Mouse (Mus musculus) megakaryocyte-erythroid progenitor cell, adult 5-6 weeks (primary cell): Measurements from ENCODE around the gene Cldn19. TPM values are rescaled to one million over a fixed set of nuclear protein-coding genes. Genes with fewer than 3 reads are reported as not detected.

ENCODE experiments used
- ATAC-seq: replicated peaks from 2 replicates; pipeline ENCODE4 v1.8.0; 2016; ENCODE audit warnings: mild to moderate bottlenecking, inconsistent platforms; ENCODE audit not compliant: severe bottlenecking, poor library complexity, low FRiP score, low TSS enrichment
- total RNA-seq, 2 experiments: library from RNA; stranded (forward) in 1 of 2; stranded (reverse) in 1 of 2; fragments of 200-1000, 215-1000 nt in 1 of 2; fragments of >200 nt in 1 of 2; fragmentation: Nextera tagmentation in 1 of 2; gene quantifications; 2 replicates each; pipeline ENCODE4 v1.2.3; 2014 to 2017

Gene Cldn19
- total RNA-seq, 2 experiments from 2014 or later = not detected

GRCm38 (mm10) chr4:119294415-119295133, 39.4 kb downstream of the Cldn19 start, which contains the start of gene Ybx1:
Gene Ybx1 (minus strand): TSS chr4:119294604.
- peak; percentile 98 for ATAC-seq

GRCm38 (mm10) chr4:119295134-119295453, 39.9 kb downstream of the Cldn19 start:
- ATAC-seq = no peak

- no peak for ATAC-seq
These were observed 42.1 kb downstream of the Cldn19 start for GRCm38 (mm10) chr4:119297361-119297760.

- ATAC-seq = no peak
These were observed 45.5 kb downstream of the Cldn19 start for GRCm38 (mm10) chr4:119300761-119301160.

GRCm38 (mm10) chr4:119301777-119302176, 46.6 kb downstream of the Cldn19 start:
- no peak for ATAC-seq

GRCm38 (mm10) chr4:119303291-119303690, 48.1 kb downstream of the Cldn19 start:
- no peak for ATAC-seq

- no peak for ATAC-seq
These were observed 50.2 kb downstream of the Cldn19 start for GRCm38 (mm10) chr4:119305418-119305817.

Other genes with a start within 250 kb of the Cldn19 start
- gene Slc2a1, start 146.7 kb upstream of the Cldn19 start, total RNA-seq (2014; fragmentation: Nextera tagmentation) = 0.98 and 2.6 TPM in 2 replicates
- gene Slc2a1, start 146.7 kb upstream of the Cldn19 start, total RNA-seq (2017) = 2.1 and 5.0 TPM in 2 replicates
- gene Zfp691, start 81.2 kb upstream of the Cldn19 start, total RNA-seq (2014; fragmentation: Nextera tagmentation) = 44.4 and 47.3 TPM in 2 replicates
- 6.5 and 8.1 TPM in 2 replicates for gene Zfp691, start 81.2 kb upstream of the Cldn19 start, total RNA-seq (2017)
- gene Ermap, start 65.4 kb upstream of the Cldn19 start, total RNA-seq (2014; fragmentation: Nextera tagmentation) = 505 and 531 TPM in 2 replicates
- 220 and 292 TPM in 2 replicates for gene Ermap, start 65.4 kb upstream of the Cldn19 start, total RNA-seq (2017)
- gene Svbp, start 60.1 kb upstream of the Cldn19 start, total RNA-seq (2014; fragmentation: Nextera tagmentation) = 107 and 124 TPM in 2 replicates
- gene Svbp, start 60.1 kb upstream of the Cldn19 start, total RNA-seq (2017) = 47.7 and 52.9 TPM in 2 replicates
- gene Tmem269, start 37.2 kb upstream of the Cldn19 start, total RNA-seq (2014; fragmentation: Nextera tagmentation) = not detected in 2 replicates
- gene Tmem269, start 37.2 kb upstream of the Cldn19 start, total RNA-seq (2017) = not detected in 2 replicates
- 9.7 and 17.1 TPM in 2 replicates for gene AU022252, start 22.7 kb upstream of the Cldn19 start, total RNA-seq (2014; fragmentation: Nextera tagmentation)
- 6.2 and 18.2 TPM in 2 replicates for gene AU022252, start 22.7 kb upstream of the Cldn19 start, total RNA-seq (2017)
- gene P3h1, start 22.5 kb upstream of the Cldn19 start, total RNA-seq (2014; fragmentation: Nextera tagmentation) = 9.5 and 14.0 TPM in 2 replicates
- gene P3h1, start 22.5 kb upstream of the Cldn19 start, total RNA-seq (2017) = 11.0 and 12.8 TPM in 2 replicates
- 1,098 and 1,257 TPM in 2 replicates for gene Ybx1, start 39.2 kb downstream of the Cldn19 start, total RNA-seq (2014; fragmentation: Nextera tagmentation)
- gene Ybx1, start 39.2 kb downstream of the Cldn19 start, total RNA-seq (2017) = 1,610 and 1,654 TPM in 2 replicates
- gene Ppih, start 65.1 kb downstream of the Cldn19 start, total RNA-seq (2014; fragmentation: Nextera tagmentation) = 158 and 164 TPM in 2 replicates
- 164 and 168 TPM in 2 replicates for gene Ppih, start 65.1 kb downstream of the Cldn19 start, total RNA-seq (2017)
- 0.27 TPM in 1 of 2 replicates, not detected in the other for gene Ccdc30, start 160.1 kb downstream of the Cldn19 start, total RNA-seq (2014; fragmentation: Nextera tagmentation)
- 0.50 and 2.9 TPM in 2 replicates for gene Ccdc30, start 160.1 kb downstream of the Cldn19 start, total RNA-seq (2017)
- 6.3 and 13.0 TPM in 2 replicates for gene Ppcs, start 167.0 kb downstream of the Cldn19 start, total RNA-seq (2014; fragmentation: Nextera tagmentation)
- gene Ppcs, start 167.0 kb downstream of the Cldn19 start, total RNA-seq (2017) = 3.8 and 4.8 TPM in 2 replicates
- gene Zmynd12, start 167.4 kb downstream of the Cldn19 start, total RNA-seq (2014; fragmentation: Nextera tagmentation) = not detected in 2 replicates
- not detected in 2 replicates for gene Zmynd12, start 167.4 kb downstream of the Cldn19 start, total RNA-seq (2017)
- gene Rimkla, start 237.2 kb downstream of the Cldn19 start, total RNA-seq (2014; fragmentation: Nextera tagmentation) = not detected in 2 replicates
- not detected in 2 replicates for gene Rimkla, start 237.2 kb downstream of the Cldn19 start, total RNA-seq (2017)